Mouse (Mus musculus) v-Abl transformed pro-B cells (cell line): ENCODE results near the gene Wdr46.

Experiments
- in situ Hi-C, 2 experiments: fragments of 400-800 bp; cut with MboI; formaldehyde crosslinking; loops; one replicate each; pipeline ENCODE4 v1.15.1; 2025; ENCODE audit not compliant: unreplicated experiment in 2 of 2

The Wdr46 gene

GRCm38 (mm10) chr17:33925406-33926116, 14.9 kb upstream of the Wdr46 start:
- in situ Hi-C loops, result loop anchor here in 1 of 2 experiments (5.0 kb wide), 1 partner anchor 33 kb away; the partner anchor contains the start of gene Kifc1

GRCm38 (mm10) chr17:33926207-33926932, 14.1 kb upstream of the Wdr46 start:
- in situ Hi-C loops, result loop anchor here in 1 of 2 experiments (5.0 kb wide), 1 partner anchor 34 kb away; the partner anchor contains the start of gene Kifc1

GRCm38 (mm10) chr17:33928251-33928947, 12.1 kb upstream of the Wdr46 start:
- in situ Hi-C loops, result loop anchor here in 1 of 2 experiments (5.0 kb wide), 1 partner anchor 36 kb away; the partner anchor contains the start of gene Kifc1

GRCm38 (mm10) chr17:33929371-33930279, 10.8 kb upstream of the Wdr46 start, which contains the start of gene Rgl2:
Gene Rgl2 (plus strand): TSS chr17:33929543.
- in situ Hi-C loops, result loop anchor here (5.0 kb wide), 1 partner anchor 37 kb away; the partner anchor contains the start of gene Kifc1 (in 2 of the 2)

GRCm38 (mm10) chr17:33930280-33931158, 9.9 kb upstream of the Wdr46 start:
- in situ Hi-C loops, result loop anchor here in 1 of 2 experiments (5.0 kb wide), 1 partner anchor 38 kb away; the partner anchor contains the start of gene Kifc1

GRCm38 (mm10) chr17:33931159-33931866, 9.1 kb upstream of the Wdr46 start:
- in situ Hi-C loops, result loop anchor here in 1 of 2 experiments (5.0 kb wide), 1 partner anchor 39 kb away; the partner anchor contains the start of gene Kifc1

- in situ Hi-C loops, result loop anchor here in 1 of 2 experiments (5.0 kb wide), 1 partner anchor 40 kb away; the partner anchor contains the start of gene Kifc1
Observed at GRCm38 (mm10) chr17:33931947-33932346, 8.5 kb upstream of the Wdr46 start.

GRCm38 (mm10) chr17:33932448-33932847, 8.0 kb upstream of the Wdr46 start:
- in situ Hi-C loops, result loop anchor here in 1 of 2 experiments (5.0 kb wide), 1 partner anchor 40 kb away; the partner anchor contains the start of gene Kifc1

GRCm38 (mm10) chr17:33932970-33933369, 7.5 kb upstream of the Wdr46 start:
- in situ Hi-C loops, result loop anchor here in 1 of 2 experiments (5.0 kb wide), 1 partner anchor 41 kb away; the partner anchor contains the start of gene Kifc1

- in situ Hi-C loops, result no loop called here
Observed at GRCm38 (mm10) chr17:33935422-33936055, 4.9 kb upstream of the Wdr46 start.

- in situ Hi-C loops, result no loop called here
Observed at GRCm38 (mm10) chr17:33936993-33937392, 3.5 kb upstream of the Wdr46 start.

- in situ Hi-C loops, result no loop called here
Observed at GRCm38 (mm10) chr17:33938783-33939182, 1.7 kb upstream of the Wdr46 start.

GRCm38 (mm10) chr17:33940981-33941380, 521 bp downstream of the Wdr46 start:
- in situ Hi-C loops, result no loop called here

- in situ Hi-C loops, result no loop called here
Observed at GRCm38 (mm10) chr17:33941381-33941780, 921 bp downstream of the Wdr46 start.

GRCm38 (mm10) chr17:33943454-33943853, 3.0 kb downstream of the Wdr46 start:
- in situ Hi-C loops, result no loop called here

- in situ Hi-C loops, result no loop called here
Observed at GRCm38 (mm10) chr17:33947430-33948089, 7.1 kb downstream of the Wdr46 start.
